Mouse (Mus musculus) liver, adult 2 months (tissue): ENCODE results near the gene Phkg1.

Experiments
- CTCF ChIP-seq: fragments of 200-500 bp; IDR thresholded peaks from 2 replicates; pipeline ENCODE4 v1.5.1; 2011; ENCODE audit warnings: low read depth, low read length, control low read depth
- POLR2A ChIP-seq: fragments of 200-500 bp; IDR thresholded peaks from 2 replicates; pipeline ENCODE4 v1.6.1; 2011; ENCODE audit warnings: low read length, control low read depth; ENCODE audit not compliant: insufficient read depth; ENCODE audit errors: extremely low read depth

GRCm38 (mm10) chr5:129929924-129930855 lies 31.8 kb upstream of the Phkg1 start:
- no peak for TF ChIP-seq CTCF
- TF ChIP-seq POLR2A, result no peak
